Mouse (Mus musculus): ENCODE data around the gene Otx1. TPM values are rescaled to one million over a fixed set of nuclear protein-coding genes. Genes with fewer than 3 reads are reported as not detected.
A peak's percentile ranks its signal among the peaks of the same experiment; 100 is the strongest.

Otx1 gene
- polyA plus RNA-seq, 1 experiment: 0.84 TPM

GRCm38 (mm10) chr11:22001321-22002061 is 1.2 kb downstream of the Otx1 start:
- no peaks in the 10 kb centered on the region for H3K79me2 ChIP-seq (ENCODE audit: control insufficient read depth, insufficient read depth)
- no peak for TF ChIP-seq MYOD1 (IDR thresholded peaks at IDR 0.05; ENCODE audit: control insufficient read depth, insufficient read length, low read depth)
- TF ChIP-seq CEBPB (IDR thresholded peaks at IDR 0.05; ENCODE audit: low read depth): no peak
- TF ChIP-seq MAX (IDR thresholded peaks at IDR 0.05): peak; percentile 20
- no peaks in the 10 kb centered on the region for H3K27me3 ChIP-seq (ENCODE audit: control insufficient read depth, insufficient read depth, insufficient read length)

GRCm38 (mm10) chr11:22000316-22001076 is 2.2 kb downstream of the Otx1 start:
- TF ChIP-seq MAX (IDR thresholded peaks at IDR 0.05) (no peak), CEBPB (IDR thresholded peaks at IDR 0.05; ENCODE audit: low read depth) (no peak), MYOD1 (IDR thresholded peaks at IDR 0.05; ENCODE audit: control insufficient read depth, insufficient read length, low read depth) (no peak), USF1 (IDR thresholded peaks at IDR 0.05; ENCODE audit: low read depth) (no peak)
- H3K27me3 ChIP-seq (ENCODE audit: control insufficient read depth, insufficient read depth, insufficient read length): no peaks in the 10 kb centered on the region

More at GRCm38 (mm10) chr11:22001321-22002061, 1.2 kb downstream of the Otx1 start:
- Histone ChIP-seq H3K36me3 (ENCODE audit: control insufficient read depth, insufficient read depth) (no peaks in the 10 kb centered on the region), H3K4me3 (ENCODE audit: insufficient read depth, poor library complexity, severe bottlenecking) (peak overlapping the region; percentile 49), H3K79me3 (ENCODE audit: low read depth) (no peaks in the 10 kb centered on the region), H3ac (ENCODE audit: control insufficient read depth, insufficient read length, low read depth) (peak overlapping the region; percentile 81)

GRCm38 (mm10) chr11:21999396-22000315 is 3.0 kb downstream of the Otx1 start:
- no peaks in the 10 kb centered on the region for H3K79me3 ChIP-seq (ENCODE audit: low read depth)
- no peaks in the 10 kb centered on the region for H3K79me2 ChIP-seq (ENCODE audit: control insufficient read depth, insufficient read depth)
- H3ac ChIP-seq (ENCODE audit: control insufficient read depth, insufficient read length, low read depth): no peak overlapping the region
- H3K27me3 ChIP-seq (ENCODE audit: control insufficient read depth, insufficient read depth, insufficient read length): no peaks in the 10 kb centered on the region
- TF ChIP-seq CEBPB (IDR thresholded peaks at IDR 0.05; ENCODE audit: low read depth) (no peak), MYOG (IDR thresholded peaks at IDR 0.05; ENCODE audit: control insufficient read depth, extremely low read depth, insufficient read length) (no peak), CTCF (IDR thresholded peaks at IDR 0.05; ENCODE audit: control insufficient read depth, insufficient read depth, insufficient read length) (no peak), MAX (IDR thresholded peaks at IDR 0.05) (no peak), FOSL1 (IDR thresholded peaks at IDR 0.05; ENCODE audit: insufficient read depth, low read length, poor library complexity, severe bottlenecking) (no peak)
- H3K4me3 ChIP-seq (ENCODE audit: insufficient read depth, poor library complexity, severe bottlenecking): no peak overlapping the region
- no peaks in the 10 kb centered on the region for H3K36me3 ChIP-seq (ENCODE audit: control insufficient read depth, insufficient read depth)

More at GRCm38 (mm10) chr11:22000316-22001076, 2.2 kb downstream of the Otx1 start:
- H3K36me3 ChIP-seq (ENCODE audit: control insufficient read depth, insufficient read depth): no peaks in the 10 kb centered on the region
- H3K79me2 ChIP-seq (ENCODE audit: control insufficient read depth, insufficient read depth): no peaks in the 10 kb centered on the region
- no peaks in the 10 kb centered on the region for H3K79me3 ChIP-seq (ENCODE audit: low read depth)
- no peak overlapping the region for H3ac ChIP-seq (ENCODE audit: control insufficient read depth, insufficient read length, low read depth)
- no peak overlapping the region for H3K4me3 ChIP-seq (ENCODE audit: insufficient read depth, poor library complexity, severe bottlenecking)

- H3K36me3 ChIP-seq (ENCODE audit: control insufficient read depth, insufficient read depth): no peaks in the 10 kb centered on the region
- no peak overlapping the region for H3K4me3 ChIP-seq (ENCODE audit: insufficient read depth, poor library complexity, severe bottlenecking)
- no peaks in the 10 kb centered on the region for H3K79me2 ChIP-seq (ENCODE audit: control insufficient read depth, insufficient read depth)
- H3ac ChIP-seq (ENCODE audit: control insufficient read depth, insufficient read length, low read depth): no peak overlapping the region
- H3K79me3 ChIP-seq (ENCODE audit: low read depth): no peaks in the 10 kb centered on the region
- no peaks in the 10 kb centered on the region for H3K27me3 ChIP-seq (ENCODE audit: control insufficient read depth, insufficient read depth, insufficient read length)
- no peak for TF ChIP-seq MYOG (IDR thresholded peaks at IDR 0.05; ENCODE audit: control insufficient read depth, extremely low read depth, insufficient read length)
Observed at GRCm38 (mm10) chr11:21998141-21999047, 4.3 kb downstream of the Otx1 start.

- H3K4me3 ChIP-seq (ENCODE audit: insufficient read depth, poor library complexity, severe bottlenecking): no peak overlapping the region
- H3K79me2 ChIP-seq (ENCODE audit: control insufficient read depth, insufficient read depth): no peaks in the 10 kb centered on the region
- no peak overlapping the region for H3ac ChIP-seq (ENCODE audit: control insufficient read depth, insufficient read length, low read depth)
- H3K79me3 ChIP-seq (ENCODE audit: low read depth): no peaks in the 10 kb centered on the region
- H3K36me3 ChIP-seq (ENCODE audit: control insufficient read depth, insufficient read depth): no peaks in the 10 kb centered on the region
- no peaks in the 10 kb centered on the region for H3K27me3 ChIP-seq (ENCODE audit: control insufficient read depth, insufficient read depth, insufficient read length)
- TF ChIP-seq MAX (IDR thresholded peaks at IDR 0.05) (no peak), FOSL1 (IDR thresholded peaks at IDR 0.05; ENCODE audit: insufficient read depth, low read length, poor library complexity, severe bottlenecking) (no peak), CTCF (IDR thresholded peaks at IDR 0.05; ENCODE audit: control insufficient read depth, insufficient read depth, insufficient read length) (no peak), MYOD1 (IDR thresholded peaks at IDR 0.05; ENCODE audit: control insufficient read depth, insufficient read length, low read depth) (no peak), USF1 (IDR thresholded peaks at IDR 0.05; ENCODE audit: low read depth) (no peak), MYOG (IDR thresholded peaks at IDR 0.05; ENCODE audit: control insufficient read depth, extremely low read depth, insufficient read length) (no peak), CEBPB (IDR thresholded peaks at IDR 0.05; ENCODE audit: low read depth) (no peak)
Observed at GRCm38 (mm10) chr11:21997561-21998140, 5.0 kb downstream of the Otx1 start.
